Mouse (Mus musculus) spleen, postnatal 10 days (tissue): ENCODE measurements around the gene Ssr2.

Source experiments
- DNase-seq, 2 experiments: peaks; one replicate each; pipeline ENCODE4 v3.0.0; 2021 to 2022; ENCODE audit warnings: low spot score in 2 of 2

The Ssr2 gene

DNA sequence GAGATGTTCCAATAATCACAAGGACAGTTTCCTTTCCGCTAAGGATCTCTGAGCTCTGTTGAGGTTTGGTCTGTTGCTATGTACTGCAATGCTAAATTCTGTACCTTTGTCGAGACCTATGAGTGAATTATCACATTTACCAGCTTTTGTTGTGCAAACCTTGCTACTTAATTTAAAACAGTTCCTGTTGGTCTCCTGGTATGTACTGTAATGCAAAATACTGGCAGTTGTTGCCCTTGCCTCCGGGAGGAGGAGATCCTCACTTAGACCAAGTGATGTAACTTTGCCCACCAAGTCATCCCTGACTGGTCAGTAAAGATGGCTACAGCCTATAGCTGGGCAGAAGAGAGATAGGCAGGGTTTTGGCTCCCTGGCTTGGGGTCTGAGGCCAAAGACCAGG is at the start of gene Ssr2:
Gene Ssr2, plus strand, starts transcription at position 337 of the 400 bp plus-strand sequence.
- DNase-seq: no peak

- peak; percentile 70 to 89 for DNase-seq
Measured at GRCm38 (mm10) chr3:88526157-88527131, 49.2 kb upstream of the Ssr2 start.

- no peak for DNase-seq
Measured at GRCm38 (mm10) chr3:88527565-88527964, 48.1 kb upstream of the Ssr2 start.

DNA sequence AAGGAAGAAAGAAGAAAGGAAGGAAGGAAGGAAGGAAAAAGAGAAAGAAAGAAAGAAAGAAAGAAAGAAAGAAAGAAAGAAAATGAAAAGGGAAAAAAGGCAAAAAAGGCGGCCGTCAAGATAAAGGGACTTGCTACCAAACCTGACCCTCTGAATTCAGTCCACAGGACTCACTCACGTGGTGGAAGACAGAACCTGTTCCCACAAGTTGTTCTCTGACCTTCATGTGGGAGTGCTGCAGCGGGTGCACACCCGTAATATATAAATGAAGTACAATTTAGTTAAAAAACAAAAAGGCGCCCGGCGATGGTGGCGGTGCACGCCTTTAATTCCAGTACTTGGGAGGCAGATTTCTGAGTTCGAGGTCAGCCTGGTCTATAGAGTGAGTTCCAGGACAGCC is 47.0 kb upstream of the Ssr2 start:
- no peak for DNase-seq

DNA sequence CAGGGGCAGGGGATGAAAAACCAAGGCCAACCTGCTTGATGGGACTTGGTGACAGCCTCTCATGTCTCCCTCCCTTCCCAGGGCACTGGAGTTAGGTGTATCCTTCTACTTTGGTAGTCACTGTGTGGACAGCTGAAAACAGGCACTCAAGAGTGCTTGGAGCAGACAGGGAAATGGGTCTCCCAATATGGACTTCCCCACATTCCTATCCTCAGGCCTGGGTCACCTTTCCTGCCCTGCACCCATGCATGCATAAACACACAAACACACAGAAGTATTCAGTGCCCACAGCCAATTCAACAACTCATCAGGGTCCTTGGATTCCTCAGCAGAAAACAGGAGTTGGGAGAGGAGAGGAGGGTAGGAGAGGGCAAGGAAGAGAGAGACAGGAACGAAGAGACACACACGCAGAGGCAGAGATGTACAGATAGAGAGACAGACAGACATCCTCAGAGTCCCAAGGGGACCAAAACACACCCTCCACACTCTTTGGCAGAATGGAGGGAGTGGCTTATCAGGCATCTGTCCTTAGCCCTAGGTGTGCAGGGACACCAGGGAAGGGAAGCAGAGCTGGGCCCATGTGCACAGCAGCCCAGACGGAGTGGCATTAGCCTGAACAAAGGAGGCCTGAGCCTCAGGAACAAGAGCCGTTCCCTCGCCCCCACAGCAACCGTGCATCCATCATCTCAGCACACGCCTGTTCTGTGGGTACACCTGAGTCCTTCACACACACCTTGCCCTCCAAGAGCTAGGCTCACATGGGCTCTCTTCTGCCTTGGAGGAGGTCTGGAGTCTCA is 46.3 kb upstream of the Ssr2 start:
- no peak for DNase-seq

GRCm38 (mm10) chr3:88530082-88530864 is 45.4 kb upstream of the Ssr2 start:
- DNase-seq: no peak

DNA sequence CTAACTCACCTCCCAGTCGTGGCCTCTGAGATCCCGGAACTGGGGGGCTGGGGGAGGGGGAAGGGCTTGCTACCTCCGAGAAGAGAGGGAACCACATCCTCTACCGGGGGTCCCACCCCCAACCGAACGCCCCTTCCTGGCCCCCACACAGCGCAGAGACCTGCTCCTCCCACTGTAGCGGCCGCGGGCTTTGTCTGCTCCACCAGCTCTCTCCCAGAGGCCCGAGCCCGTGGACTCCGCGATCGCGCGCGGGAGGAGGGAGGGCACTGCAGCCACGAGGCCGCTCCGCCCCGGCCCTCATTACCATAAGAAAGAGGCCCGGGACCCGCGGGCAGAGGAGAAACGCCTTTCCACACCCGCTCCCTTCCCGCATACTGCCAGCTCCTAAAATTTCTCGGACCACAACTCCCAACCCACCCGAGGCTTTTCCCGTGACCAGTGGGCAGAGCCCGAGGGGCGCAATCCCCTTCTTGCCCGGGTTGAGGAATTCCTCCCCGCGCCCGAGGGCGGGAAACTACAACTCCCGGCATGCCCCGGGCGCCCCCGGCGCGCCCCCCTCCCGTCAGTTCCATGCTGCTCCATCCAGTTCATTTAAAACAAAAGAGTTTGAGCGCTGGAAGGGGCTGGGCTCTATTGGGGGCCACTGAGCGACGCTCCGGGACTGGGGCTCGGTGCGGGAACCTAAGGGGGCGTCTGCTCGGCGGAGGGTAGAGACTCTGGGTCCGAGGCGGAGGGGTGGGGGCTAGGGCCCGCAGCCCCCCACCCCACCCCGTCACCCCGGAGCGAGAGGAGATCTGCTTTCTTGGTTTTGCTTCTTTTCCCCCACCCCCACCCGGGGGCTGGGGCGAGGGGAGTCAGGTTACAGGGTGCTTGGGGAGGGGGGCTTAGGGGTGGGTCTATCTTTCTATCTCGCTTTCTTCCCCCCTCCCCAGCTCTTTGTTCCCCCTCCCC is 44.1 kb upstream of the Ssr2 start:
- DNase-seq: peak; percentile 79 to 88

DNA sequence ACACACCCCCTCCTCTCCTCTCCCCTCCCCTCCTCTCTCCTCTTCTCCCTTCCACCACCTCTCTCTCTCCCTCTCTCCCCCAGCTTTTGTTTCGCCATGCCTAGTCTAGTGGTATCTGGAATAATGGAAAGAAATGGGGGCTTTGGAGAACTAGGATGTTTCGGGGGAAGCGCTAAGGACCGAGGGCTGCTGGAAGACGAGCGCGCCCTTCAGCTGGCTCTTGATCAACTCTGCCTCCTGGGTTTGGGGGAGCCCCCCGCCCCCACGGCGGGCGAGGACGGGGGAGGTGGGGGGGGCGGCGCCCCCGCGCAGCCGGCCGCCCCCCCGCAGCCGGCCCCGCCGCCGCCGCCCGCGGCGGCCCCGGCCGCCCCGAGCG is 43.4 kb upstream of the Ssr2 start, which contains the start of gene Mex3a:
Gene Mex3a, plus strand, starts transcription at position 97 of the 376 bp plus-strand sequence.
- no peak for DNase-seq

DNA sequence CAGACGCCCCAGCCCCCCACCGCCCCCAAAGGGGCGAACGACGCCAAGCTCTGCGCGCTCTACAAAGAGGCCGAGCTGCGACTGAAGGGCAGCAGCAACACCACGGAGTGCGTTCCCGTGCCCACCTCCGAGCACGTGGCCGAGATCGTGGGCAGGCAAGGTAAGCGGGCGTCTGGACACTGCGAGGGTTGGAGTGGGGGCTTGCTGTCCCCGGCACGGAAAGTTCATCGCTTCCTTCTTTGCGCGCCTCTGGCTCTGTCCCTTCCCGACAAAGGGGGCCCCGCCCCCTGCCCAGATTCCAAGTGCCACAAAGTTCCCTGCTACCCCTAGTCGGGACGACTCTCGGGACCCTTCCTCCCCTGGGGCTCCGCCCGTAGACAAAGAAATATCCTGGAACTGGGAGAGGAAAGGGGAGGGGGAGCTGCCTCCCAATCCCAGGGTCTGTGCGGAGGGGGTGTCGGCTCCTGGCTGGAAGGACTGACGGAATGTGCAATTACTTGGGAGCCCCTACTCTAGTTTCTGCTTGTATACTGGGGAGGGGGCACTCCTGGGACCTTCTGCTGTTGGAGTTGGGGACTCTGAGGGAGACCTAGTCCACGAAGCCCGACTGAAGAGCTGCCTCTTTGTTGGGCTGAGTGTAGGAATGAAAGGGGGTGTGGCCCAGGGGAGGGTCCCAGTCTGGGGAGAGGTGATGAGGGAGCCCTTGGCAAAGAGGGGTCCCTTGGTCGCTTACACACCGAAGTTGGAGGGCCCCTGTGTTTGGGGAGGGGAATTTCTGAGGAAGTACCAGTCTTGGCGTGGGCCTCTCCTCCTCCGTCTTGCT is 42.8 kb upstream of the Ssr2 start:
- DNase-seq: no peak

DNA sequence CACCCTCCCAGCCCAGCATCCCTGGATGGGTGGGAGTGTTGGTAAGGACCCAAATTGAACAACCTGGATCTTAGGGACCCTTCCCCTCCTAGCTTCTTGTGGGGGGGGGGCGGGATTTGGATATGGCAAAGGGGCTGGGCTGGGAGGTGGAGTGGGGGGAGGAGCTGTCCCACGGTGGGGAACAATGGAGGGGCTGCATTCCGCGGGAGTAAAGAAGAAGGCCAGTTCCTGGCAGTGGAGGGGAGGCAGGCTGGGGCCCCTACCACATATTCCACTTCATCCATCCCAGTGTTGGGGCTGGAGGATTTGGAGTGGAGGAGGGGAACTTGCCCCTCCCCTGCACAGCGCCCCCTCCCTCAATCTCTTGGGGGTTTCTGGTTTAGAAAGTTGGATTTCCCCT is 42.0 kb upstream of the Ssr2 start:
- no peak for DNase-seq

GRCm38 (mm10) chr3:88535005-88535404 is 40.7 kb upstream of the Ssr2 start:
- DNase-seq: no peak

DNA sequence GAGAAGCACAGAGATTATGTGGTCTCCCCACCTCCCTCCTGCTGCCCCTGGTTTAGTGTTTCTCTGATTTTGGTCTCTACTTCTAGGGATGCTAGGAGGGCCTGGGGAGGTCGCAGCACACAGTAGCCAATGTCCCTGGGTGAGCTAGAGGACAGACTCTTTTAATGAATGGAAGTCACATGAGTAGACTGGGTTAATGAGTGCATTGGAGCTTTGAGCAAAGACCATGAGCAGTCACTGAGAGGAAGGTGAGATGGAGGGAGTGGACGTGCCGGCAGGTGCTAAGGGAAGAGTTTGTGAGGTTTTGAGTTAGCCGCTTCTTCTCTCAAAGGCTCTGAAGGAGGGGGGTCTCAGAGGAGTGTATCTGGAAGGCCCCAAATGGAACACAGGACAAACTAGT is 40.1 kb upstream of the Ssr2 start:
- DNase-seq: no peak

DNA sequence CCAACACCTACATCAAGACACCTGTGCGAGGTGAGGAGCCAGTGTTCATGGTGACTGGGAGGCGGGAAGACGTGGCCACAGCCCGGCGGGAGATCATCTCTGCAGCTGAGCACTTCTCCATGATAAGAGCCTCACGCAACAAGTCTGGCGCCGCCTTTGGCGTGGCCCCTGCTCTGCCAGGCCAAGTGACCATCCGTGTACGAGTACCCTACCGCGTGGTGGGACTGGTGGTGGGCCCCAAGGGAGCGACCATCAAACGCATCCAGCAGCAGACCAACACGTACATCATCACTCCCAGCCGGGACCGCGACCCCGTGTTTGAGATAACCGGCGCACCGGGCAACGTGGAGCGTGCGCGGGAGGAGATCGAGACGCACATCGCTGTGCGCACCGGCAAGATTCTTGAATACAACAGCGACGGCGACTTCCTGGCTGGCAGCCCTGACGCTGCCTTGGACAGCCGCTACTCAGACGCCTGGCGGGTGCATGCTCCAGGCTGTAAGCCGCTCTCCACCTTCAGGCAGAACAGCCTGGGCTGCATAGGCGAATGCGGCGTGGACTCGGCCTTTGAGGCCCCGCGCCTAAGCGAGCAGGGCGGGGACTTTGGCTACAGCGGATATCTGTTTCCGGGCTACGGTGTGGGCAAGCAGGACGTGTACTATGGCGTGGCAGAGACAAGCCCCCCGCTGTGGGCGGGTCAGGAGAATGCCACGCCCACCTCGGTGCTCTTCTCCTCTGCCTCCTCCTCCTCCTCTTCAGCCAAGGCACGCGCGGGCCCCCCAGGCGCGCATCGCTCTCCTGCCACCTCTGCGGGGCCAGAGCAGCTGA is 39.4 kb upstream of the Ssr2 start:
- DNase-seq: peak in 1 of 2 experiments; percentile 59

DNA sequence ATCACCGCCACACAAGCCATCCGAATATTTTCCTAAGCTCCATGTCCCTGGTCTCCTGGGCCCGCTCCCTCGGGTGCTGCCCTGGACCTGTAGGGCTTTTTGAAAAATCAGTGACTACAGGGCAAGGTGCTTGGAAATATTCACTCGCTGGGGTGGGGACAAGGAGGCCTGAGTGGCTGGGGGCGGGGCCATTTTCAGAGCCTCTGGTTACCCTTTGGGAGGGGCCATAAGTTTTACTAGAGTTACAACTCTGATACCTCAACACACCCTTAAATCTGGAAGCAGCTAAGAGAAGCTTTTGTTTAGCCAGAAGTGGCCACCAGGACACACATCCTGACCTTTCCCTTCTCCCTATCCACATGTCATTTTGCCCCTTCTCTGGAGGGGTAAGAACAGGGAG is 38.5 kb upstream of the Ssr2 start:
- DNase-seq: no peak

GRCm38 (mm10) chr3:88538271-88539145 is 37.2 kb upstream of the Ssr2 start:
- DNase-seq: no peak

DNA sequence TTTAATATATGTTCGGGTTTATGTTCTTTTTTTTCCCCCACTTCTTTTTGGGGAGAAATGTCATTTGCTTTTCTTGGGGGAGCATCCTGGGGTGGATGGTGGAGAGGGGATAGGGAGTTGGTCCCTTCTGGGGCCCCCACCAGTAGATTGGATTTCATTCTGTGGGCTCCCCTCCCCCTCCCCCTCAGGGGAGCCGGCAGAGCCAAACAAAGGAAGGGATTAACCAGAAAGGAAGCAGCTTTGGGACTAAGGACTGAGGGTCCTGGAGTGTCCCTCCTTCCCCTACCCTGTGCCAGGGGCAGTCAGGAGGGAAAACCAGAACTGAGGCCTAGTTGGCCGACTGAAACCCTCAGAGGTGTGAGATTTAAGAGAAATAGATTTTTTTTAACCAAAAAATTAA is 36.3 kb upstream of the Ssr2 start:
- DNase-seq: no peak

- no peak for DNase-seq
Measured at GRCm38 (mm10) chr3:88540085-88540484, 35.6 kb upstream of the Ssr2 start.
